Mouse (Mus musculus) large intestine, adult 2 months (tissue): ENCODE measurements around the gene Rbx1. TPM values are rescaled to one million over a fixed set of nuclear protein-coding genes. Genes with fewer than 3 reads are reported as not detected.

Experiments used
- polyA plus RNA-seq: library from polyadenylated mRNA; depleted of rRNA; stranded (reverse); fragments of >200 nt; gene quantifications from 2 replicates; pipeline ENCODE4 v1.2.3, GENCODE M21; 2012; rRNA removed

Gene Rbx1
- polyA plus RNA-seq, 1 experiment, result 56.4 TPM

Other genes with a start within 250 kb of the Rbx1 start
- gene Mchr1, start 230.8 kb upstream of the Rbx1 start, polyA plus RNA-seq, result 0.61 and 0.75 TPM in 2 replicates
- 22.5 and 25.2 TPM in 2 replicates for gene Slc25a17, start 105.5 kb upstream of the Rbx1 start, polyA plus RNA-seq
- gene St13, start 66.2 kb upstream of the Rbx1 start, polyA plus RNA-seq, result 12.6 and 12.7 TPM in 2 replicates
- gene Xpnpep3, start 66.2 kb upstream of the Rbx1 start, polyA plus RNA-seq, result 2.9 and 5.1 TPM in 2 replicates
- 0.12 TPM in 1 of 2 replicates, not detected in the other for gene Dnajb7, start 58.0 kb upstream of the Rbx1 start, polyA plus RNA-seq
- gene Ep300, start 119.1 kb downstream of the Rbx1 start, polyA plus RNA-seq, result 17.0 and 31.3 TPM in 2 replicates
- gene L3mbtl2, start 197.6 kb downstream of the Rbx1 start, polyA plus RNA-seq, result 14.1 and 14.7 TPM in 2 replicates
- 0.91 and 1.2 TPM in 2 replicates for gene Chadl, start 231.0 kb downstream of the Rbx1 start, polyA plus RNA-seq